Mouse (Mus musculus) cortical plate, adult 2 months (tissue): ENCODE measurements around the gene Spaca9.

Experiments used
- CTCF ChIP-seq: fragments of 200-500 bp; IDR thresholded peaks from 2 replicates; pipeline ENCODE4 v1.5.1; 2011; ENCODE audit warnings: mild to moderate bottlenecking, control low read depth, low read length; ENCODE audit not compliant: insufficient read depth; ENCODE audit errors: extremely low read depth
- POLR2A ChIP-seq: fragments of 200-500 bp; IDR thresholded peaks from 2 replicates; pipeline ENCODE4 v1.6.1; 2011; ENCODE audit warnings: mild to moderate bottlenecking, low read length, control low read depth; ENCODE audit not compliant: insufficient read depth; ENCODE audit errors: extremely low read depth

DNA sequence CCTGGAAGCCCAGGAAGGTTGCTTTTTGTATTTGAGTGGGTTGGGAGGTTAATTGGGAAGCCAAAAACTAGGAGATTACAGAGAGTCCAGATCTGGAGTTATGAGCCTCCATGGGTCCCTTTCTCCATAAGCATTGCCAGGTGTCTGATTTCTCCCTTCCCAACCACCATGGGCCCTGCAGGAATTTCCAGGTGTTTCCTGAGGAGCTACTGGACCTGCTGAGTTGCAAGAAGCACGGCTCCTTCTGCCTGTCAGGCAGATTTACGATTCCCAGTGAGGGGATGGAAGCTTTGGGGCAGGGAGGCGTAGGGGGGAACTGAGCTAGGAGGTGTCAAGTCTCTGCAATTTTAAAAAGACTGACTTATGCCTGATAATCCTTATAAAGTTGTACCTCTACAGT, 33.7 kb downstream of the Spaca9 start:
- no peak for TF ChIP-seq CTCF
- TF ChIP-seq POLR2A: no peak
